Mouse (Mus musculus) forebrain, embryonic 16.5 days (tissue): ENCODE results near the gene Dnah14. TPM values are rescaled to one million over a fixed set of nuclear protein-coding genes. Genes with fewer than 3 reads are reported as not detected.

Experiments
- ATAC-seq: fragments of 200-750 bp; cut with Nextera tagmentation; 2 replicates; pipeline ENCODE4 v1.8.0; 2017; ENCODE audit warnings: mild to moderate bottlenecking, moderate library complexity
- H3K27ac ChIP-seq: fragments of 300-500 bp; sonication (generic); 2 replicates; pipeline ENCODE4 v1.5.1; 2014; ENCODE audit warnings: low read length, control low read depth
- H3K27me3 ChIP-seq: fragments of 300-500 bp; sonication (generic); replicated peaks from 2 replicates; pipeline ENCODE4 v1.6.1; 2014; ENCODE audit warnings: low read length; ENCODE audit not compliant: control insufficient read depth, insufficient read depth
- H3K36me3 ChIP-seq: fragments of 300-500 bp; sonication (generic); 2 replicates; pipeline ENCODE4 v1.6.1; 2014; ENCODE audit not compliant: control insufficient read depth, insufficient read depth
- H3K4me1 ChIP-seq: fragments of 300-500 bp; sonication (generic); replicated peaks from 2 replicates; pipeline ENCODE4 v1.6.1; 2014; ENCODE audit warnings: low read length; ENCODE audit not compliant: control insufficient read depth, insufficient read depth
- H3K4me2 ChIP-seq: fragments of 300-500 bp; sonication (generic); 2 replicates; pipeline ENCODE4 v1.6.1; 2014; ENCODE audit warnings: mild to moderate bottlenecking, low read length, control low read depth
- H3K4me3 ChIP-seq: fragments of 300-500 bp; sonication (generic); replicated peaks from 2 replicates; pipeline ENCODE4 v1.5.1; 2014; ENCODE audit warnings: mild to moderate bottlenecking, low read length, control low read depth
- H3K9ac ChIP-seq: fragments of 300-500 bp; sonication (generic); replicated peaks from 2 replicates; pipeline ENCODE4 v1.6.1; 2014; ENCODE audit warnings: low read depth, low read length, control low read depth
- H3K9me3 ChIP-seq: fragments of 300-500 bp; sonication (generic); 2 replicates; pipeline ENCODE4 v1.6.1; 2016; ENCODE audit warnings: low read length; ENCODE audit not compliant: control insufficient read depth
- WGBS: fragments of 180-500 bp; shearing (Covaris S2); extraction: QIAGEN DNeasy Blood & Tissue Kit; methylation state at CpG from one replicate; pipeline ENCODE4 v1.1.7; 2014; 5-methylcytosine and 5-hydroxymethylcytosine counted together
- polyA plus RNA-seq: library from polyadenylated mRNA; unstranded; fragments of >200 nt; fragmentation: Nextera tagmentation; extraction: Ambion mirVana; gene quantifications from 2 replicates; pipeline ENCODE4 v1.2.1, GENCODE M21; 2015

Gene Dnah14
- polyA plus RNA-seq, 1 experiment from 2014 or later, result 0.51 TPM

- 0 out of 2 replicates have a peak, but pooled peaks cover 2% of the 10 kb centered on the region for H3K4me1 ChIP-seq
- peak; percentile 74 for ATAC-seq
- H3K9ac ChIP-seq, result no peak overlapping the region
- WGBS, result 60% methylated on average over 12 of the region's 12 CpGs
- no peak overlapping the region for H3K4me2 ChIP-seq
- no peaks in the 10 kb centered on the region for H3K27me3 ChIP-seq
- no peaks in the 10 kb centered on the region for H3K36me3 ChIP-seq
- no peak overlapping the region for H3K4me3 ChIP-seq
- H3K9me3 ChIP-seq, result no peaks in the 10 kb centered on the region
- no peak overlapping the region for H3K27ac ChIP-seq
Observed at GRCm38 (mm10) chr1:181637997-181638713, 61.8 kb downstream of the Dnah14 start.

GRCm38 (mm10) chr1:181640383-181640782, 64.0 kb downstream of the Dnah14 start:
- ATAC-seq, result no peak
- Histone ChIP-seq H3K27me3 (no peaks in the 10 kb centered on the region), H3K4me1 (0 out of 2 replicates have a peak, but pooled peaks cover 2% of the 10 kb centered on the region), H3K4me3 (no peak overlapping the region), H3K27ac (no peak overlapping the region), H3K36me3 (no peaks in the 10 kb centered on the region), H3K4me2 (no peak overlapping the region), H3K9ac (no peak overlapping the region), H3K9me3 (no peaks in the 10 kb centered on the region)
- WGBS, result 79% methylated on average over 2 of the region's 2 CpGs

GRCm38 (mm10) chr1:181647467-181647866, 71.1 kb downstream of the Dnah14 start:
- no peak overlapping the region for H3K4me3 ChIP-seq

GRCm38 (mm10) chr1:181653481-181653880, 77.1 kb downstream of the Dnah14 start:
- Histone ChIP-seq H3K36me3 (no peaks in the 10 kb centered on the region), H3K4me2 (no peak overlapping the region), H3K27me3 (no peaks in the 10 kb centered on the region), H3K27ac (no peak overlapping the region), H3K4me1 (0 out of 2 replicates have a peak, but pooled peaks cover 3% of the 10 kb centered on the region), H3K9me3 (no peaks in the 10 kb centered on the region), H3K4me3 (no peak overlapping the region), H3K9ac (no peak overlapping the region)
- 5% methylated on average over 3 of the region's 3 CpGs for WGBS
- ATAC-seq, result peak; percentile 81

More at GRCm38 (mm10) chr1:181647467-181647866, 71.1 kb downstream of the Dnah14 start:
- no peaks in the 10 kb centered on the region for H3K4me1 ChIP-seq
- H3K27ac ChIP-seq, result no peak overlapping the region
- no peaks in the 10 kb centered on the region for H3K9me3 ChIP-seq
- no peak for ATAC-seq
- 49% methylated on average over 8 of the region's 8 CpGs for WGBS
- H3K27me3 ChIP-seq, result no peaks in the 10 kb centered on the region
- H3K9ac ChIP-seq, result no peak overlapping the region
- H3K4me2 ChIP-seq, result no peak overlapping the region
- H3K36me3 ChIP-seq, result no peaks in the 10 kb centered on the region

- 67% methylated on average over 5 of the region's 5 CpGs for WGBS
Observed at GRCm38 (mm10) chr1:181656421-181656820, 80.1 kb downstream of the Dnah14 start.

GRCm38 (mm10) chr1:181666801-181667200, 90.4 kb downstream of the Dnah14 start:
- Histone ChIP-seq H3K4me1 (no peaks in the 10 kb centered on the region), H3K27ac (no peak overlapping the region), H3K9me3 (no peaks in the 10 kb centered on the region), H3K4me2 (no peak overlapping the region), H3K36me3 (no peaks in the 10 kb centered on the region), H3K27me3 (no peaks in the 10 kb centered on the region), H3K4me3 (no peak overlapping the region), H3K9ac (no peak overlapping the region)
- WGBS, result 76% methylated on average over 4 of the region's 4 CpGs
- ATAC-seq, result no peak

More at GRCm38 (mm10) chr1:181656421-181656820, 80.1 kb downstream of the Dnah14 start:
- 0 out of 2 replicates have a peak, but pooled peaks cover 3% of the 10 kb centered on the region for H3K4me1 ChIP-seq
- H3K27ac ChIP-seq, result no peak overlapping the region
- no peaks in the 10 kb centered on the region for H3K27me3 ChIP-seq
- no peak; the same call in 1 of the 2 replicates for ATAC-seq
- H3K9me3 ChIP-seq, result no peaks in the 10 kb centered on the region
- no peak overlapping the region for H3K9ac ChIP-seq
- H3K4me2 ChIP-seq, result no peak overlapping the region
- H3K4me3 ChIP-seq, result no peak overlapping the region
- H3K36me3 ChIP-seq, result no peaks in the 10 kb centered on the region

- H3K4me1 ChIP-seq, result no peaks in the 10 kb centered on the region
- no peak overlapping the region for H3K4me2 ChIP-seq
- no peak for ATAC-seq
- H3K4me3 ChIP-seq, result no peak overlapping the region
- H3K27me3 ChIP-seq, result no peaks in the 10 kb centered on the region
- no peaks in the 10 kb centered on the region for H3K36me3 ChIP-seq
- H3K9ac ChIP-seq, result no peak overlapping the region
- H3K27ac ChIP-seq, result no peak overlapping the region
- 90% methylated on average over 5 of the region's 5 CpGs for WGBS
- no peaks in the 10 kb centered on the region for H3K9me3 ChIP-seq
Observed at GRCm38 (mm10) chr1:181694729-181695498, 118.6 kb downstream of the Dnah14 start.

- 60% methylated on average over 5 of the region's 5 CpGs for WGBS
- no peak for ATAC-seq
Observed at GRCm38 (mm10) chr1:181728707-181729106, 152.3 kb downstream of the Dnah14 start.

GRCm38 (mm10) chr1:181733517-181733916, 157.2 kb downstream of the Dnah14 start:
- Histone ChIP-seq H3K27me3 (no peaks in the 10 kb centered on the region), H3K27ac (no peak overlapping the region), H3K9ac (no peak overlapping the region), H3K9me3 (no peaks in the 10 kb centered on the region), H3K36me3 (no peaks in the 10 kb centered on the region), H3K4me1 (no peaks in the 10 kb centered on the region), H3K4me3 (no peak overlapping the region), H3K4me2 (no peak overlapping the region)
- ATAC-seq, result no peak
- 97% methylated on average over 5 of the region's 5 CpGs for WGBS

More at GRCm38 (mm10) chr1:181728707-181729106, 152.3 kb downstream of the Dnah14 start:
- Histone ChIP-seq H3K9ac (no peak overlapping the region), H3K4me2 (no peak overlapping the region), H3K9me3 (no peaks in the 10 kb centered on the region), H3K27ac (no peak overlapping the region), H3K36me3 (no peaks in the 10 kb centered on the region), H3K27me3 (no peaks in the 10 kb centered on the region), H3K4me3 (no peak overlapping the region), H3K4me1 (no peaks in the 10 kb centered on the region)
